Mouse (Mus musculus) embryonic facial prominence, embryonic 11.5 days (tissue): ENCODE results near the gene Hoxc10. TPM values are rescaled to one million over a fixed set of nuclear protein-coding genes. Genes with fewer than 3 reads are reported as not detected.
A peak's percentile ranks its signal among the peaks of the same experiment; 100 is the strongest.

ENCODE experiments used
- ATAC-seq: fragments of 200-750 bp; cut with Nextera tagmentation; replicated peaks from 2 replicates; pipeline ENCODE4 v1.8.0; 2017; ENCODE audit warnings: low read depth; ENCODE audit not compliant: insufficient number of reproducible peaks, low FRiP score, low TSS enrichment
- DNase-seq: peaks from one replicate; pipeline ENCODE4 v3.0.0-alpha.2; 2015; ENCODE audit warnings: low spot score
- H3K27ac ChIP-seq: fragments of 300-500 bp; sonication (generic); replicated peaks from 2 replicates; pipeline ENCODE4 v1.5.1; 2014; ENCODE audit warnings: mild to moderate bottlenecking, low read depth, low read length, control low read depth
- H3K27me3 ChIP-seq: fragments of 300-500 bp; sonication (generic); 2 replicates; pipeline ENCODE4 v1.6.1; 2014; ENCODE audit warnings: mild to moderate bottlenecking, low read length, moderate library complexity, mixed read lengths; ENCODE audit not compliant: control insufficient read depth, insufficient read depth
- H3K36me3 ChIP-seq: fragments of 300-500 bp; sonication (generic); replicated peaks from 2 replicates; pipeline ENCODE4 v1.6.1; 2014; ENCODE audit warnings: low read depth, mild to moderate bottlenecking, low read length, moderate library complexity, mixed read lengths; ENCODE audit not compliant: control insufficient read depth, insufficient read depth
- H3K4me1 ChIP-seq: fragments of 300-500 bp; sonication (generic); 2 replicates; pipeline ENCODE4 v1.6.1; 2014; ENCODE audit warnings: low read length, mixed read lengths; ENCODE audit not compliant: control insufficient read depth, insufficient read depth
- H3K4me2 ChIP-seq: fragments of 300-500 bp; sonication (generic); 2 replicates; pipeline ENCODE4 v1.6.1; 2014; ENCODE audit warnings: low read depth, mild to moderate bottlenecking, control low read depth, low read length, moderate library complexity
- H3K4me3 ChIP-seq: fragments of 300-500 bp; sonication (generic); 2 replicates; pipeline ENCODE4 v1.5.1; 2014; ENCODE audit warnings: low read depth, low read length, control low read depth
- H3K9ac ChIP-seq: fragments of 300-500 bp; sonication (generic); replicated peaks from 2 replicates; pipeline ENCODE4 v1.6.1; 2014; ENCODE audit warnings: mild to moderate bottlenecking, control low read depth, low read length
- H3K9me3 ChIP-seq: fragments of 300-500 bp; sonication (generic); replicated peaks from 2 replicates; pipeline ENCODE4 v1.6.1; 2016; ENCODE audit warnings: mild to moderate bottlenecking, low read length, inconsistent platforms, mixed read lengths; ENCODE audit not compliant: control insufficient read depth
- WGBS: fragments of 180-500 bp; shearing (Covaris S2); extraction: QIAGEN DNeasy Blood & Tissue Kit; methylation state at CpG from one replicate; pipeline ENCODE4 v1.1.7; 2014; 5-methylcytosine and 5-hydroxymethylcytosine counted together
- polyA plus RNA-seq: library from polyadenylated mRNA; unstranded; fragments of >200 nt; fragmentation: Nextera tagmentation; extraction: Ambion mirVana; gene quantifications from 2 replicates; pipeline ENCODE4 v1.2.1, GENCODE M21; 2014

Gene Hoxc10
- polyA plus RNA-seq, 1 experiment from 2014 or later, result not detected

- H3K27me3 ChIP-seq, result peaks cover 97% of the 10 kb centered on the region
- DNase-seq (no peak), ATAC-seq (no peak)
- no peak overlapping the region for H3K4me2 ChIP-seq
- WGBS, result 1% methylated on average over 16 of the region's 16 CpGs
- peaks cover 6% of the 10 kb centered on the region for H3K4me1 ChIP-seq
- H3K36me3 ChIP-seq, result no peaks in the 10 kb centered on the region
- H3K9ac ChIP-seq, result no peak overlapping the region
- H3K9me3 ChIP-seq, result no peaks in the 10 kb centered on the region
- H3K4me3 ChIP-seq, result no peak overlapping the region
- H3K27ac ChIP-seq, result no peak overlapping the region
Observed at GRCm38 (mm10) chr15:102977423-102977974, 10.9 kb downstream of the Hoxc10 start.

- Histone ChIP-seq H3K27ac (no peak overlapping the region), H3K4me2 (no peak overlapping the region), H3K9me3 (no peaks in the 10 kb centered on the region), H3K27me3 (peaks cover 96% of the 10 kb centered on the region), H3K4me1 (peaks cover 6% of the 10 kb centered on the region), H3K36me3 (no peaks in the 10 kb centered on the region), H3K4me3 (no peak overlapping the region), H3K9ac (no peak overlapping the region)
- WGBS, result 1% methylated on average over 13 of the region's 13 CpGs
- no peak for ATAC-seq
- no peak for DNase-seq
Observed at GRCm38 (mm10) chr15:102978615-102979515, 12.3 kb downstream of the Hoxc10 start.

GRCm38 (mm10) chr15:102979936-102980335, 13.3 kb downstream of the Hoxc10 start:
- H3K4me1 ChIP-seq, result peaks cover 6% of the 10 kb centered on the region
- WGBS, result 0% methylated on average over 1 of the region's 1 CpGs
- H3K4me2 ChIP-seq, result no peak overlapping the region
- no peak overlapping the region for H3K27ac ChIP-seq
- no peak overlapping the region for H3K9ac ChIP-seq
- peaks cover 96% of the 10 kb centered on the region for H3K27me3 ChIP-seq
- no peaks in the 10 kb centered on the region for H3K9me3 ChIP-seq
- DNase-seq (no peak), ATAC-seq (no peak)
- H3K4me3 ChIP-seq, result no peak overlapping the region
- H3K36me3 ChIP-seq, result no peaks in the 10 kb centered on the region

GRCm38 (mm10) chr15:102980352-102980751, 13.8 kb downstream of the Hoxc10 start:
- Histone ChIP-seq H3K4me2 (no peak overlapping the region), H3K27ac (no peak overlapping the region)

GRCm38 (mm10) chr15:102980912-102981311, 14.3 kb downstream of the Hoxc10 start:
- H3K4me2 ChIP-seq, result no peak overlapping the region
- H3K36me3 ChIP-seq, result no peaks in the 10 kb centered on the region
- H3K27me3 ChIP-seq, result peaks cover 96% of the 10 kb centered on the region
- 0% methylated on average over 14 of the region's 14 CpGs for WGBS
- no peak for DNase-seq
- no peaks in the 10 kb centered on the region for H3K9me3 ChIP-seq
- H3K4me1 ChIP-seq, result peaks cover 6% of the 10 kb centered on the region
- H3K4me3 ChIP-seq, result no peak overlapping the region
- H3K9ac ChIP-seq, result no peak overlapping the region
- H3K27ac ChIP-seq, result no peak overlapping the region
- ATAC-seq, result no peak

More at GRCm38 (mm10) chr15:102980352-102980751, 13.8 kb downstream of the Hoxc10 start:
- ATAC-seq (no peak), DNase-seq (no peak)
- no peaks in the 10 kb centered on the region for H3K9me3 ChIP-seq
- no peak overlapping the region for H3K9ac ChIP-seq
- peaks cover 96% of the 10 kb centered on the region for H3K27me3 ChIP-seq
- WGBS, result 2% methylated on average over 11 of the region's 11 CpGs
- peaks cover 6% of the 10 kb centered on the region for H3K4me1 ChIP-seq
- H3K4me3 ChIP-seq, result no peak overlapping the region
- no peaks in the 10 kb centered on the region for H3K36me3 ChIP-seq

- H3K4me1 ChIP-seq, result peaks cover 6% of the 10 kb centered on the region
- H3K27me3 ChIP-seq, result peaks cover 96% of the 10 kb centered on the region
- H3K27ac ChIP-seq, result no peak overlapping the region
- H3K4me3 ChIP-seq, result peak overlapping the region; percentile 16; the same call in 1 of the 2 replicates
- no peaks in the 10 kb centered on the region for H3K9me3 ChIP-seq
- H3K9ac ChIP-seq, result no peak overlapping the region
- under 1% methylated on average over 88 of the region's 88 CpGs for WGBS
- H3K4me2 ChIP-seq, result peak overlapping the region; percentile 17
- DNase-seq (peak; percentile 76), ATAC-seq (no peak)
- H3K36me3 ChIP-seq, result no peaks in the 10 kb centered on the region
Observed at GRCm38 (mm10) chr15:102981379-102982288, 15.0 kb downstream of the Hoxc10 start.

GRCm38 (mm10) chr15:102983716-102984115, 17.1 kb downstream of the Hoxc10 start:
- peaks cover 96% of the 10 kb centered on the region for H3K27me3 ChIP-seq
- ATAC-seq (no peak), DNase-seq (no peak)
- H3K4me2 ChIP-seq, result no peak overlapping the region
- H3K4me3 ChIP-seq, result no peak overlapping the region
- H3K9ac ChIP-seq, result no peak overlapping the region
- WGBS, result 2% methylated on average over 12 of the region's 12 CpGs
- H3K9me3 ChIP-seq, result no peaks in the 10 kb centered on the region
- peaks cover 6% of the 10 kb centered on the region for H3K4me1 ChIP-seq
- no peaks in the 10 kb centered on the region for H3K36me3 ChIP-seq
- H3K27ac ChIP-seq, result no peak overlapping the region
